Mouse (Mus musculus) liver, adult 2 months (tissue): ENCODE data around the gene Lrp3.

Experiments
- CTCF ChIP-seq: fragments of 200-500 bp; IDR thresholded peaks from 2 replicates; pipeline ENCODE4 v1.5.1; 2011; ENCODE audit warnings: low read depth, low read length, control low read depth
- POLR2A ChIP-seq: fragments of 200-500 bp; IDR thresholded peaks from 2 replicates; pipeline ENCODE4 v1.6.1; 2011; ENCODE audit warnings: low read length, control low read depth; ENCODE audit not compliant: insufficient read depth; ENCODE audit errors: extremely low read depth

DNA sequence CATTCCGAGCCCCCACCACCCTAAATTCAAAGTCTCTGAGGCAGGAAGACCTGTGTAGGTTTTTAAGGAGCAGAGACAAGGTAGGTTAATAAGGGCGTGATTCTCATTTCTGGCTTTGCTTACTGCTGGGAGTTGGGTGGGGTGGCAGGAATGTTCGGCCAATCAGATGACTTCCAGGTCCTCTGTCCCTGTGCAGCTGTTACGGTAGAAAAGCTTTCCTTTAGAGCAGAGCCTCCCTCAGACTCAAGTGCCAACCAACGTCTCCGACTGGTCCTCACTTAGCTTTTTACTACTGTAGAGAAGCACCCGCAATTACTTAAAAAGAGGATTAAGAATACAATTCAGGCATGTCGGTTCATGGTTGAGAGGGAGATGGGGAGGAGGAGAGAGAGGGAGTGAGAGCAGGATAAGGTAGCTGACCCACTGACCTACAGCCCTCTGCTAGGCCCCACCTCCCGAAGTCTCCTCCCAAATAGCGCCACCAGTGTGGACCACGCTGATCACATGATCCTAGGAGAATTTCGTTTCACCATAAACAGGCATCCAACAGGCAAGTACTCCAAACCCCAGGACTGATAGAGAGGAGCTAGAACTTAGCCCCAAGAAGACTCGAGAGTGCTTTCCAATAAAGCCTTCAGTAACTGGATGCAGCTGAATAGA lies 17.6 kb upstream of the Lrp3 start:
- TF ChIP-seq CTCF, result no peak
- TF ChIP-seq POLR2A, result no peak
